Mouse (Mus musculus) layer of hippocampus, adult 9-10 months (tissue): ENCODE measurements around the gene Obox2.
"Not testable (repeated sequence)": the region's sequence is repeated elsewhere in the genome, so short reads cannot be mapped to it uniquely, and the experiment has no call there.

ENCODE experiments used
- DNase-seq: peaks from one replicate; pipeline ENCODE4 v3.0.0; 2022; ENCODE audit warnings: low spot score

The Obox2 gene

DNA sequence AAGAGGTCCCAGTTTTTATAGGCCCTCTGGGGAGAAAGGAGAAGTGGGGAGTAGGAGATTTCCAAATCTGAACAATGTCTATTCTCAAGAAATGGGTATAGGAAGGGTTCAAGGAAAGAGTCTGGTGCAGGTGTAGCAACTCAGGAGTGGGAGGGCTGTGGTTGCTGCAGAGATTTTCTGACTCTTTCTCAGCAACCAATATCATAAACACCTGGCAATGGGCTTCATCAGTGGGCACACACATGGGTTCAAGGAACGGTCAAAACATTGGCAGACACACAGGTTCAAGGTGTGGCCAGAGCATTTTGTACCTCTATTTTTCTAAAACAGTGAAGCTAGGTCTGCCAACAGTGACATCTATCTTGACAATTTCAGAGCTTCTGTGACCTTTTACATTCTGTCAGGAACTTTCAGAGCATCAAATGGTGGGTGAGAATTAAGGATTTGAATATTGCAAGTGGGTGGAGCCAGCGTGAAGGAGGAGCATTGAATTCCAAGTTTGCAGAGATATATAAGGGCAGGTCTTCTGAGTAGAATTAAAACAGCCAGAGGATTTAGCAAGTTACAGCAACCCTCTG lies at the start of gene Obox2, which contains the start of gene Obox1:
TSS of gene Obox2 (plus strand) at position 301 of the 578 bp plus-strand sequence.
TSS of gene Obox1 (plus strand) at position 528 of the 578 bp plus-strand sequence.
- DNase-seq, result not testable (repeated sequence)

DNA sequence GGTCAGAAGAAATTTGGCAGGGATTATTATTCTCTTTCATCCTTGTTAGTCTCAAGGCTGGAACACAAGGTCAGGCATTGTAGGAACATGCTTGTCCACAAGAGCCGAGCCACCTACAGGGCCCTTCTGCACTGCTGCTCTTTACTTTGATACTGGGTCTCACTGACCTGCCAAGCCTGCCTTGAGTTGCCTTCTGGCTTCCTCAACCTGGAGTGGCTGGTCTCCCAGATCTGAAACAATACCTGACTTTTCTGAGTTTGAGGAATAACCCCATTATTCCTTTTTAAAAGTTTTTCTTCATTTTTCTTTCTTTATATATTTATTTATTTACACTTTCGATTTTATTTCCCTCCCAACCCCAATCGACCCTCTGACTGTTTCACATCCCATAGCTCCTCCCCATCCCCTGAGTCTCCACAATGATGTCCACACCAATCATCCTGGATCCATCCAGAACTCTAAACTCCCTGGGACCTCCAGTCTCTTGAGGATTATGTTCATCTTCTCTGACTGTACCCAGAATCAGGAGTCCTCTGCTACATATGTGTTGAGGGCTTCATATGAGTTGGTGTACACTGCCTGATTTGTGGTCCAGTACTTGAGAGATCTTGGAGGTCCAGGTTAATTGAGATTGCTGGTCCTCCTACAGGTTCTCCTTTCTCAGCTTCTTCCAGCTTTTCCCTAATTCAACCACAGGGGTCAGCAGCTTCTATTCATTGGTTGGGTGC lies 10.8 kb downstream of the Obox2 start:
- not testable (repeated sequence) for DNase-seq

DNA sequence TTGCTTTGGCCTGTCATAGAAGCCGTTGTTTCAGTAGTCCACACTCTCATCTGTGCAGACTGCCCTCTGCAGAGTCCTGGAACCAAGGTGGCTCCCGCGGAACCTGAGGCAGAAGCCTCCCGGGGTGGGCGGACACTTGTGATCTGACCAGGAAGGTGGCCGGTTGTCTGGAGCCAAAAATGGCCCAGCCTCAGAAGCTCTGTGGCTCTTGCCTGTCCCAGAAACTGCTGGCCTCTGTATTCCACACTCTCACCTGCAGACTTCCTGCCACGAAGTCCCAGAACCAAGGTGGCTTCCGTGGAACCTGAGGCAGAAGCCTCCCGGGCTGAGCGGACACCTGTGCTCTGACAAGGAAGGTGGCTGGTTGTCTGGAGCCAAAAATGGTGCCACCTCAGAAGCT lies 18.3 kb downstream of the Obox2 start:
- not testable (repeated sequence) for DNase-seq

DNA sequence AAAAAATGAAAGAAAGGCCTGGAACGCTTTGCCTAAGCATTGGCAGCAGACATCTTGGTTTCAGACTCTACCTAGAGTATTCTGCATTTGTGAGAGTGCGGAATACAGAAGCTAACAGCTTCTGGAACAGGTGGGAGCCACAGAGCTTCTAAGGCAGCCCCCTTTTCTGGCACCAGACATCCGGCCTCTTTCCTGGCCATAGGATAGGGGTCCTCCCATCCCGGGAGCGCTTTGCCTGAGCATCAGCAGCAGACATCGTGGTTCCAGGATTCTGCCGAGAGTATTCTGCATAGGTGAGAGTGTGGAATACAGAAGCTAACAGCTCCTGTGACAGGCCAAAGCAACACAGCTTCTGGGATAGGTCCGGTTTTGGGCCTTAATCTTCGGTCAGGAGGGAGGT lies 29.5 kb downstream of the Obox2 start:
- not testable (repeated sequence) for DNase-seq

DNA sequence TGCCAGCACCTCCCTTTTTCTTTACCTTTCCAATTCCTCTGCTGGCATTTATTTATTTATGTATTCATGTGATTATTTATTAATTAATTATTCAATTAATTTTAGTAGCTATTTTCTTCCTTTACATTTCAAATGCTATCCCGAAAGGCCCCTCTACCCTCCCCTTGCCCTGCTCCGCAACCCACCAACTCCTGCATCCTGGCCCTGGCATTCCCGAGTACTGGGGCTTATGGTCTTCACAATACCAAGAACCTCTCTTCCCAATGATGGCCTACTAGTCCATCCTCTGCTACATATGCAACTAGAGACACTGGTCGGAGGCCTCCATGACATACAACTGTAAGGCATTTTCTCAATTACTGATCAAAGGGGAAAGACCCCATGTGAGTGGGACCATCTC lies 37.0 kb downstream of the Obox2 start:
- not testable (repeated sequence) for DNase-seq
